In genomic region chr7:99128020-99128950, GRCm38 (mm10) we compare ENCODE assay signal across 11 mouse cellular contexts. TPM values are rescaled to one million over a fixed set of nuclear protein-coding genes. Genes with fewer than 3 reads are reported as not detected.
DNase-seq lines count a peak whose midpoint lies in the region; ATAC-seq and TF ChIP-seq lines count a peak whose summit lies in the region.
"Had no signal": no experiment of that assay in that cellular context is flagged by ENCODE, and none has a peak within 500 bp of the region (broad histone marks: within the 10 kb centered on the region; RNA-seq: fewer than 3 reads in every experiment).

No protein-coding gene starts in this region.

- peak overlapping the region; percentile 70; the same call in 1 of the 2 replicates for H3K27ac ChIP-seq in heart, embryonic 15.5 days
- H3K27ac ChIP-seq in limb, embryonic 15.5 days = peak overlapping the region; percentile 48
- H3K27ac ChIP-seq in cerebellum, adult 2 months (ENCODE audit: insufficient read depth, low read length) = no peak overlapping the region

- H3K27me3 ChIP-seq in heart, embryonic 15.5 days = no peaks in the 10 kb centered on the region
- no peaks in the 10 kb centered on the region for H3K27me3 ChIP-seq in limb, embryonic 15.5 days
- H3K27me3 ChIP-seq in cerebellum, adult 2 months (ENCODE audit: control insufficient read depth, insufficient read depth, low read length) = no peaks in the 10 kb centered on the region
- H3K27me3 ChIP-seq: hindbrain, embryonic 12.5 days had no signal

- TF ChIP-seq POLR2A in cerebellum, adult 2 months (IDR thresholded peaks at IDR 0.05; ENCODE audit: borderline replicate concordance, insufficient read depth, low read length) = no peak

- H3K36me3 ChIP-seq in heart, embryonic 15.5 days = no peaks in the 10 kb centered on the region
- 0 out of 2 replicates have a peak, but pooled peaks cover 3% of the 10 kb centered on the region for H3K36me3 ChIP-seq in limb, embryonic 15.5 days

- no peak overlapping the region for H3K4me2 ChIP-seq in heart, embryonic 15.5 days
- H3K4me2 ChIP-seq in limb, embryonic 15.5 days = no peak overlapping the region
- H3K4me2 ChIP-seq: hindbrain, embryonic 12.5 days had no signal

- TF ChIP-seq CTCF in cerebellum, adult 2 months (IDR thresholded peaks at IDR 0.05; ENCODE audit: borderline replicate concordance, insufficient read depth, low read depth, low read length) = no peak

- peaks cover 51% of the 10 kb centered on the region for H3K4me1 ChIP-seq in heart, embryonic 15.5 days (replicated peaks)
- H3K4me1 ChIP-seq in limb, embryonic 15.5 days = peaks cover 29% of the 10 kb centered on the region
- H3K4me1 ChIP-seq in cerebellum, adult 2 months (ENCODE audit: control insufficient read depth, insufficient read depth, low read length) = peaks cover 3% of the 10 kb centered on the region

- no peak for DNase-seq in heart, postnatal 25 days (ENCODE audit: low spot score)
- peak; percentile 21 for DNase-seq in CD4-positive, CD25-positive, alpha-beta regulatory T cell, adult 2 months (ENCODE audit: low read depth, low spot score)
- DNase-seq in adrenal gland, postnatal 36 days = no peak
- no peak for DNase-seq in cerebellum, adult 11-12 months
- DNase-seq in cerebellum, adult 2 months = no peak
- DNase-seq: right cerebral cortex, postnatal 4 days had no signal

- intact Hi-C loops in heart, postnatal 25 days (cut with DNase I) = no loop called here

- H3K4me3 ChIP-seq in heart, embryonic 15.5 days = no peak overlapping the region
- H3K4me3 ChIP-seq in limb, embryonic 15.5 days = no peak overlapping the region
- H3K4me3 ChIP-seq in cerebellum, adult 2 months (replicated peaks; ENCODE audit: insufficient read depth, low read depth, low read length) = no peak overlapping the region
- H3K4me3 ChIP-seq: erythroblast, embryonic 14.5 days; hindbrain, embryonic 12.5 days had no signal

- no peaks in the 10 kb centered on the region for H3K9me3 ChIP-seq in heart, embryonic 15.5 days (replicated peaks)
- H3K9me3 ChIP-seq in limb, embryonic 15.5 days = no peaks in the 10 kb centered on the region

- WGBS in heart, embryonic 15.5 days = 58% methylated on average over 10 of the region's 10 CpGs
- WGBS in limb, embryonic 15.5 days = 35% methylated on average over 10 of the region's 10 CpGs
- WGBS in cerebellum, adult 2 months = 72% methylated on average over 10 of the region's 10 CpGs

- ATAC-seq in heart, embryonic 15.5 days (replicated peaks; ENCODE audit: insufficient number of reproducible peaks, insufficient read depth, low FRiP score, low read depth) = no peak
- ATAC-seq in common myeloid progenitor, adult 5-6 weeks (replicated peaks; ENCODE audit: low read depth, poor library complexity, severe bottlenecking) = peak; percentile 42; the same call in 1 of the 2 replicates
- ATAC-seq in limb, embryonic 15.5 days (ENCODE audit: insufficient number of reproducible peaks, low FRiP score, low TSS enrichment, low read depth) = no peak

- H3K9ac ChIP-seq in heart, embryonic 15.5 days = no peak overlapping the region
- no peak overlapping the region for H3K9ac ChIP-seq in limb, embryonic 15.5 days
- H3K9ac ChIP-seq: hindbrain, embryonic 12.5 days had no signal

RNA-seq across cellular contexts. Expression of gene Uvrag, which starts 12.7 kb away (rescaled TPM):
- polyA plus RNA-seq in heart, embryonic 15.5 days (2015; fragmentation: Nextera tagmentation; extraction: Ambion mirVana) = 15.3 and 16.0 TPM in 2 replicates
- 10 to 100 TPM; 24.9 to 26.3 TPM for total RNA-seq in heart, postnatal 25 days (2021)
- total RNA-seq in common myeloid progenitor, adult 5-6 weeks (2017) = 31.4 and 37.1 TPM in 2 replicates
- 15.6 and 16.7 TPM in 2 replicates for polyA plus RNA-seq in limb, embryonic 15.5 days (2015; fragmentation: Nextera tagmentation; extraction: Ambion mirVana)
- 10 to 100 TPM; 31.2 to 36.3 TPM for total RNA-seq in adrenal gland, postnatal 36 days (2021)
- 19.2 TPM in 2 replicates for polyA plus RNA-seq in cerebellum, adult 2 months (2012; rRNA removed)

RNA-seq across cellular contexts. Expression of gene Dgat2, which starts 54.2 kb away (rescaled TPM):
- 26.9 and 29.5 TPM in 2 replicates for polyA plus RNA-seq in heart, embryonic 15.5 days (2015; fragmentation: Nextera tagmentation; extraction: Ambion mirVana)
- total RNA-seq in heart, postnatal 25 days (2021) = 100 to 1,000 TPM; 272 to 339 TPM
- total RNA-seq in common myeloid progenitor, adult 5-6 weeks (2017) = 0.46 and 0.97 TPM in 2 replicates
- polyA plus RNA-seq in limb, embryonic 15.5 days (2015; fragmentation: Nextera tagmentation; extraction: Ambion mirVana) = 139 and 142 TPM in 2 replicates
- 100 to 1,000 TPM; 307 to 556 TPM for total RNA-seq in adrenal gland, postnatal 36 days (2021)
- 26.2 and 28.1 TPM in 2 replicates for polyA plus RNA-seq in cerebellum, adult 2 months (2012; rRNA removed)

Comparison
In these comparisons a context has a peak if more than half of its experiments do, and no peak if none do; other contexts are left out.
1. RNA of gene Dgat2, which starts 54.2 kb away (total RNA-seq): 307 to 556 TPM in adrenal gland, postnatal 36 days and 272 to 339 TPM in heart, postnatal 25 days; 0.46 to 0.97 TPM in common myeloid progenitor, adult 5-6 weeks; every median in the first group is over 100 times any median in the second.